Mouse (Mus musculus): ENCODE results near the gene Ostc.

The Ostc gene

DNA sequence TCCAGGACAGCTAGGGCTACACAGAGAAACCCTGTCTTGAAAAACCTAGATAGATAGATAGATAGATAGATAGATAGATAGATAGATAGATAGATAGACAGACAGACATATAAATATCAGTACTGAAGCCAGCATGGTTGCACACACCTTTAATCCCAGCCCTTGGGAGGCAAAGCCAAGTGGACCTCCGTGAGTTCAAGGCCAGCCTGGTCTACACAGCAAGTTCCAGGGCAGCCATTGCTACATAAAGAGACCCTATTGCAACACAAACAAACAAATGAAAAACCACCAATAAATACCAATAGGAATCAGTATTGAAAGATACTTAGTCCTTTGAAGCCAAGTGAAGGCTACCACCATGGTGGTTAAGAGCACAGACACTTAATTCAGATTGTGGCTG lies 22.2 kb downstream of the Ostc start:
- TF ChIP-seq GATA4 (IDR thresholded peaks at IDR 0.05; ENCODE audit: insufficient replicate concordance, low read length): no peak

DNA sequence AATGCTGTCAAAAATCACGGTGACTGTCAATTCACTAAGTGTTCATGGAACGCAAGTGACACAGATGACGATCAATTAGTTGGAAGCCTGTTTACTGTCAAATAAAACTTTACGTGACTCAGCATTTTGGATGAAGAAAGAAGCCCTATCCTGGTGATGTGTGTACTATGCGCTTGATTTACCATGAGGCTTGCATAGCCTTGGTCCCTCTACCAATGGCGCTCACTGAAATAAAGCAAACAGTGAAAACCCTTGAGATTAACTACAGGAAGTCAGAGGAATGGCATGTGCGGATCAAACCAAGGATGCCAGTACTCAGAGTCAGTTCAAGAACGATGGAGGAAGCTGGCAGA lies 24.3 kb downstream of the Ostc start:
- no peak for TF ChIP-seq GATA4 (IDR thresholded peaks at IDR 0.05; ENCODE audit: insufficient replicate concordance, low read length)

DNA sequence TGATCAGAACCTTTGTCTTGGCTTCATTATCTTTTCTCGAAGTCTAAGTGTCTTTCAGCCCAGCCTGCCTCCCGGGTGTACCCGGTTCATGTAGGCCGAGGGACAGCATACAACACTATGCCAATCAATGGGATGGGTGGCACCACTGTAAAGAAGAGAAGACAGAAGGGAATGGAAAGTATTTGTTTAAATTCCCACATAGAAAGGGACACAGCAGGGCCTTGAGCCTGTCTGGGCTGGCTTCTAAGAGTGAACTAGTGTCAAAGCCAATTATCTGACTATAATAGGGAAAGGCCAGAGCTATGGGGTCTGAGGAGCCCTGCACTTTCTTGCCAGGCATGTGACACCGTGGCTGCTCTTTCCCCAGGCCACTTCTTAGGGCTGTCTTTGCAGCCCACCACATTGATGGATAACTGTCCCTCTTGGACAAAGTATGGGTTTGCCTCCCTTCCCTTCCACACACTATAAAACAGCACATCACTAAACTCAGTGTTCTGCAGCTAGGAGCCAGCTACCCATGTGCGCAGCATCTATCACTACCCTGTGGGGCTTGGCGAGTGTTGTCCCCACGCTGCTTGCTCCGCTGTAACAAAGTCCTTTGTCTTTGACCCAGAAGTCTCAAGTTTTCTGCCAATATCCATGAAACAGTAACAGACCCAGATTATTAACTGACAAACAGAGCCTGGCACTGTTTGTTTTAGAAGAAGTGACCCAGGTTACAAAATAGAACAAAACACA lies 24.8 kb downstream of the Ostc start:
- TF ChIP-seq GATA4 (IDR thresholded peaks at IDR 0.05; ENCODE audit: insufficient replicate concordance, low read length): no peak

DNA sequence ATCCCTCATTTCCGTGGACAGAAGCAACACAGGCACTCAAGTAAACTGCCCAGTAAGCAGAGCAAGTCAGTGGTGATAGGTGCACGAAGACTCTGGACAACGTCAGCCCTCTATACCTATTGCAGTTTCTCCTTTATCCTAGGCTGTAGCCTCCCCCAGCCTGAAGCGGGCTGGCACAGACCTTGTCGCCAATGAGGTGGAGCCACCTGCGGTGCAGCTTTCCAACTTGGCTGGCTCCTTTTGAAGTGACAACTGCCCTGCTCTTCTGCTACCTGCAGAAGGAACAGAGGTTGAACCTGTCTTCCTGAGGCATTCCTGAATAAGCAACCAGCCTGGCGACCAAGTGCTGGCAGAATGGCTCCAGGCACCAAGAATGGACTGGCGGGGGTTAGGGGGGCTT lies 25.4 kb downstream of the Ostc start:
- no peak for TF ChIP-seq GATA4 (IDR thresholded peaks at IDR 0.05; ENCODE audit: insufficient replicate concordance, low read length)

DNA sequence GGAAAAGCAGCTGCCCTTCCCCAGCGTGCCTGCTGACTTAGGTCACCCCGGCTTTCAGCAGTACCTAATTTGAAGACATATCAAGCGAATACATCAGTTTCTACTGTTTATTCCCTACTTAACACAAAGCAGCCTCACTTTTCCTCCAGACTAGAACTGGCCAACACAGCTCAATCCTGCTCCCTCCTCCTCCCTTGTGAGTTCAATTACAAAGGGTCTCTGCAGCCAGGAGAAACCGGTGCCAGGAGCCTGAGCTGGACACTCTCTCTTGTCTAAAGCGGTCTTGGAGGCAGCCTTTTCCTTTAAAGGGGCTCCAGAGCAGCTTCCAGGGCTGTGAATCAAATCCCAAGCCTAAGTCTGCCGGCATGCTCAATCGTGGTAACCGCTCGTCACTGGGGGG lies 27.1 kb downstream of the Ostc start:
- TF ChIP-seq GATA4 (IDR thresholded peaks at IDR 0.05; ENCODE audit: insufficient replicate concordance, low read length): no peak

DNA sequence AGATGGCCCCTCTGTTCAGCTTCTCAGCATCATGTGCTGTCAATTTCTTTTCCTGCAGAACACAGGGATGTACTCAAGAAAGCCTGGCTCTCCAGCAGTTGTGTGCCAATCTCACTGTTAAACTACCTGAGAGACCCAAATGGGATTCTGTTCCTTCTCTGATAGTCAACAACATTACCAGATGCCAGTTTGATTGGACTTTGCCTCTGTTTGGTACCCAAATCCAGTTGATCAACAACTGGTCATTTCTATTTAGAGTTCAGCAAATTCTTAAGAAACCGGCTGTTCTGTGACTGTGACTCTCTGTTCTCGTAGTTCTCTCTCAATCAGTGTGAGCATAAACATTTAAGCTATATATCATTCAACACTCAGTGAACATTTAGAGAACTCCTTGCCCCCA lies 28.0 kb downstream of the Ostc start:
- no peak for TF ChIP-seq GATA4 (IDR thresholded peaks at IDR 0.05; ENCODE audit: insufficient replicate concordance, low read length)

DNA sequence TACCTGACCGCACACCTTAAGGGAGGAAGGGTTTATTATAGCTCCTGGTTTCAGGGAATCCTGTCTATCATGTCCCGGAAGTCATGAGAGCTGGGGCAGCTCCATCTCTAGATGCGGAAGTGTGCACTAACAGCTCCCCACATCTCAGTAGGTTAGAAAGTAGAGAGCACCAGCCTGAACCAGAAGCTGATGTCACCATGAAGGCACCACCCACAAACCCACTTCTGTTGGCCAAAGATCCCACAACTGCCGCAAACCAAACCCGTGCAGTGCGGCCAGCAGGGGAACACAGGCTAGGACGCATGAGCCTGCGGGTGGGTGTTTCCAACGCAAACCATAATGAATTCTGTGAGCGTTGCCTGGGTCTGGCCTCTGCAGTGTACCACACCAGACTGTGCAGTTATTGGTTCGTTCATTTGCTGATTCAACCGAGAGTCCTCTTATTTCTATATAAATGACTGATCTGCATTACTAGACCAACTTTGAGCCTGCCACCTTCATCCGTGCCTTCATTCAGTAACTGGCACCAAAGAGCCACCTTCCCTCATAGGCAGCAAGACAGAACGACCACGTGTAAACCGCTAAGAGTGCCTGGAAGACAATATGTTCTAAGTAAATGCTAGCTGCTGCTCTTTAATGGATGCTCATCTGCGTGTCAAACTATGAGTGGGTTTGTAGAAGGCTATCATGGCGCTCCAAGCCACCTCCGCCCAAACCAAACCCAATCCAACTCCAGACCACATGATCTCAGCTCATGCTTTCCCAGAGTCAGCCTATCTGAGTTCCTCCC lies 31.4 kb downstream of the Ostc start:
- TF ChIP-seq GATA4 (IDR thresholded peaks at IDR 0.05; ENCODE audit: insufficient replicate concordance, low read length): no peak

DNA sequence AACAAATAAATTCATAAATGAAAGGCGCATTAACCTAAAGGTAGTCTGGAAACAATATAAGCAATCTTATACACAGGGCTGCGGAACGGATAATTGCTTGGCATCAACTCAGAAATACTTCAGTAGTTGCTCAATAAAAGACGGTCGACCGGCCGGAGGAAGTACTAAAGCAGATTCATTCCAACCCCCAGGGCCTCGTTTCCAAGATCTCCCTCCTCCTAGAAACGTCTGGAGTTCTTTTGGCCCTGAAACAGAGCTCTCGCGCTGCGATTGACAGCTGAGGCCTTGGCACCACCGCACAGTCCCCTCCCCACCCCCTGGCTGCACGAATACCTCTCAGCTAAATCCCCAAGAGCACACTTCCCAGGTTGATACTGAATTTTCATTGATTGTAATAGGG lies 38.0 kb downstream of the Ostc start:
- no peak for TF ChIP-seq GATA4 (IDR thresholded peaks at IDR 0.05; ENCODE audit: insufficient replicate concordance, low read length)

DNA sequence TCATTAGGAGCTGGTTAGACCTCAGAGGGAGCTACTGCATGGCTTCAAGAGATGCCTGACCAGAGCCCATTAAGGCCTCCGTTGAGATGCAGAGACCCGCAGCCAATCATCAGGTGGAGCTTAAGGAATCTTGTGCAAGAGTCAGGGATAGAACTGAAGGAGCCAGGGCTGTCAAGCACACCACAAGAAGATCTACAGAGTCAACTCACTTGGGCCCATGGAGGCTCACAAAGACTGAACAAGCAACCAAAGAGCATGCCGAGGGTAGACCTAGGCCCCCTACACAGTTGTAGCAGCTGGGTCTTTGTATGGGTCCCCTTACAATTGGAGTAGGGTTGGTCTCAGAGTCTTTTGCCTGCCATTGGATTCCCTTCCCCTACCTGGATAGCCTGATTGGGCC lies 46.7 kb downstream of the Ostc start:
- no peak for TF ChIP-seq GATA4 (IDR thresholded peaks at IDR 0.05; ENCODE audit: insufficient replicate concordance, low read length)

DNA sequence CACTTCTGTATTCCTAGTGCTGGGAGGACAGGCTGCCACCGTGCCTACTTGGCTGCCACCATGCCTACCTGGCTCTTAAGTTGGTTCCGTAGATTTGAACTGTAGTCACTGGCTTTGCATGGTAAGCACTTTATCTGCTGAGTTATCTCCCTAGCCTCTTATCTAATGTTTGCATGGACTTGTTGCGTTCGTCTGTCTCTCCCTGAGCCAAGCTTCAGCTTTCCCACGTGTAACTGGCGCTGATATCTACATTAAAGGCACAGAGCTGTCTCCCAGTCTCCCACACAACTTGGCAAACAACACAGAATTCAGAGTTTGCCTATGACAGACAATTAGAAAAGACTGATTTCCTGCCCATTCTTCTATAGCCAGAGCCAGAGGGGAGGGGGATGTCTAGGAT lies 48.6 kb downstream of the Ostc start:
- peak; percentile 94; the same call in 1 of the 2 replicates for TF ChIP-seq GATA4 (IDR thresholded peaks at IDR 0.05; ENCODE audit: insufficient replicate concordance, low read length)

DNA sequence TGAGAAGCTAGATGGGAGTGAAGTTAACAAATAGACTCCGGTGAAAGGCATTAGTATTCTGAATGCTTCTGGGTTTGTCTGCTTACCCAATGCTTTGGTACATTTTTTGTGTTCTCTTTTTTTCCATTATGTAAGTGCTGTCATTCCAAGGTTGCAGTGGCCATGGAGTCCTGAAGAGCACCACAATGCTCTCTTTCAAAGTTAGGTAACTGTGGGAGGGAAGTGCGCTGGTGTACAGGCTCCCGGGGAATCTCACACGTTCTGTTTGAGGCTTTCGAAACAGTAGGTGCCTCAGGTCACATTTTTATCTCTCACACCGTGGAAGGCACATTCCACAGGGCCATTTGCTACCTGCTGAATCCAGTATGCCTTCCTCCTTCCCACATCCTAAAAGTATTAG lies 59.7 kb downstream of the Ostc start:
- no peak for TF ChIP-seq GATA4 (IDR thresholded peaks at IDR 0.05; ENCODE audit: insufficient replicate concordance, low read length)

DNA sequence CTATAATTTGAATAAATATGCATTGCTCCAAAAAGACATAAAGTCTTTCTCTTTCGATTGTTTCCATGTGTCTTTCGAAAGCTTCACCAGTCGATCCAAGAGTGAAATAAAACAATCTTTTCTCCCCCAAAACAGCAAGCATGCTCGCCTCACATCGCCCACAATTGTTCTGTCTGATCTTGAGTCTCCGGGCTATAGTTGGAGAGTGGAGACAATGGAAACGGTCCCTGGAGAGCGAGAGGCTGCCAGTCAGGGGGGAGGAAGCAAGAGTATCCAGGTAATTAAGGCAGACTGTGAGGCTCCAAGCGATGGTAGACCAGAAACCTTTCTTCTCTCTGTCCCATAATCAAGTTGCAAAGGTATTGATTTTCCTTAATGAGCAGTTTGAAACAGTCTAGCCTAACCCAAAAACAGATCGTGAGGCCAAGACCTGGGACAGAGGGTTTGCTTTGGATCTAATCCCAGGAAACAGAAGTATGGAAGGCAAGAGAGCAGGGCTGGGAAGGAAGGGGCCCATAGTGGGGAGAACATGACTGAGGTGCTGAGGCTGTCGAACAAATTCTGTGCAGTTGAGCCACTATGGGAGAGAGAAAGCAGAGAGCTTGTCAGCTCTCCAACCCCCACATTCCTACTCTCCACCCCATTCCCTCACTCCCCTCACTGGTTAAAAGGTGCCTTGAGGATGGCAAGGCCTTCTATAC lies 63.0 kb downstream of the Ostc start:
- TF ChIP-seq GATA4 (IDR thresholded peaks at IDR 0.05; ENCODE audit: insufficient replicate concordance, low read length): no peak

All from liver, adult (tissue).